Mouse (Mus musculus) frontal cortex, postnatal 25 days (tissue): ENCODE results near the gene Adssl1.

ENCODE experiments used
- DNase-seq, 2 experiments: peaks; one replicate each; pipeline ENCODE4 v3.0.0; 2022; ENCODE audit warnings: low spot score in 2 of 2

Gene Adssl1

GRCm38 (mm10) chr12:112621900-112622299, 2.1 kb downstream of the Adssl1 start:
- no peak for DNase-seq

GRCm38 (mm10) chr12:112623742-112624141, 3.9 kb downstream of the Adssl1 start:
- DNase-seq: peak in 1 of 2 experiments; percentile 64

GRCm38 (mm10) chr12:112625700-112626099, 5.9 kb downstream of the Adssl1 start:
- no peak for DNase-seq

GRCm38 (mm10) chr12:112626455-112626854, 6.6 kb downstream of the Adssl1 start:
- no peak for DNase-seq

GRCm38 (mm10) chr12:112627097-112627881, 7.4 kb downstream of the Adssl1 start:
- DNase-seq: no peak

GRCm38 (mm10) chr12:112628197-112628596, 8.4 kb downstream of the Adssl1 start:
- no peak for DNase-seq

GRCm38 (mm10) chr12:112628928-112629721, 9.3 kb downstream of the Adssl1 start:
- DNase-seq: no peak

GRCm38 (mm10) chr12:112630029-112630428, 10.2 kb downstream of the Adssl1 start:
- DNase-seq: no peak

GRCm38 (mm10) chr12:112630796-112631195, 11.0 kb downstream of the Adssl1 start:
- DNase-seq: no peak

- no peak for DNase-seq
These were observed 11.6 kb downstream of the Adssl1 start for GRCm38 (mm10) chr12:112631472-112631871.

- DNase-seq: no peak
These were observed 12.4 kb downstream of the Adssl1 start for GRCm38 (mm10) chr12:112632084-112632777.

GRCm38 (mm10) chr12:112632907-112633306, 13.1 kb downstream of the Adssl1 start:
- DNase-seq: no peak

- no peak for DNase-seq
These were observed 13.8 kb downstream of the Adssl1 start for GRCm38 (mm10) chr12:112633686-112634085.

- no peak for DNase-seq
These were observed 19.7 kb downstream of the Adssl1 start for GRCm38 (mm10) chr12:112639526-112639925.

- no peak for DNase-seq
These were observed 23.3 kb downstream of the Adssl1 start for GRCm38 (mm10) chr12:112643126-112643525.

GRCm38 (mm10) chr12:112644180-112644854, 24.5 kb downstream of the Adssl1 start, which contains the start of gene Siva1:
TSS of gene Siva1 (plus strand) at chr12:112644679.
- peak; percentile 88 to 95 for DNase-seq

- no peak for DNase-seq
These were observed 25.1 kb downstream of the Adssl1 start for GRCm38 (mm10) chr12:112644855-112645506.

GRCm38 (mm10) chr12:112646139-112646538, 26.3 kb downstream of the Adssl1 start:
- DNase-seq: no peak

GRCm38 (mm10) chr12:112648081-112648480, 28.2 kb downstream of the Adssl1 start:
- DNase-seq: no peak

GRCm38 (mm10) chr12:112651778-112652439, 32.1 kb downstream of the Adssl1 start:
- no peak for DNase-seq
